17 mouse cellular contexts compared by ENCODE assay signal in the genomic region with DNA sequence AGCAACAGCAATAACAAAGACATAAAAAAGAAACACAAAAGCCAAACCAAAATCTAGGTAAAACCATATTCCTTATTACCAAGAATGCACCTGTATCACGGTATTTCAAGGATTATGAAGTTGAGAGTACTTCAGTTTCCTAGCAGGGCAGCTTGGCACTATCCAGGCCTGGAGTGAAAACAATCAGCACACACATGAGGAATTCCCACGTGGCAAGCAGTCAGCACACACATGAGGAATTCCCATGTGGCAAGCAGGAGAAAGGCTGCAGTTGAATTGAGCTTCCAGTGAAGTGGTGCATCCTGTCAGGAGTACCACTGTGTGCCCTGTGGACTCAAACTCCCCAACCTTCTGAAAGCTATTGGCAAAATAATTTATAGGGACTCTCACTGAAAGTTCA.
"Had no signal": no experiment of that assay in that cellular context is flagged by ENCODE, and none has a peak within 500 bp of the region (broad histone marks: within the 10 kb centered on the region; RNA-seq: fewer than 3 reads in every experiment).

No protein-coding gene starts in this region.

- H3K27me3 ChIP-seq: midbrain, embryonic 13.5 days; midbrain, embryonic 15.5 days; neural tube, embryonic 12.5 days; stomach, embryonic 15.5 days had no signal

- H3K4me2 ChIP-seq: liver, embryonic 11.5 days; liver, embryonic 13.5 days; liver, embryonic 15.5 days; midbrain, embryonic 11.5 days; midbrain, embryonic 13.5 days; midbrain, embryonic 15.5 days; neural tube, embryonic 12.5 days; stomach, embryonic 15.5 days had no signal

- H3K36me3 ChIP-seq: liver, embryonic 13.5 days; liver, embryonic 15.5 days; midbrain, embryonic 13.5 days; midbrain, embryonic 15.5 days; neural tube, embryonic 12.5 days; stomach, embryonic 15.5 days had no signal

- ATAC-seq: liver, postnatal 0 days; midbrain, embryonic 13.5 days; midbrain, embryonic 15.5 days had no signal

- H3K4me3 ChIP-seq: liver, embryonic 13.5 days; liver, embryonic 15.5 days; megakaryocyte, embryonic 14.5 days; midbrain, embryonic 13.5 days; midbrain, embryonic 15.5 days; neural tube, embryonic 12.5 days; stomach, embryonic 15.5 days had no signal

- DNase-seq: liver; liver, embryonic 13.5 days; liver, postnatal 0 days; right cerebral cortex, postnatal 14 days; thymus, adult 2 months; thymus, postnatal 25 days; thymus, postnatal 4 days had no signal

- H3K9ac ChIP-seq: liver, embryonic 13.5 days; liver, embryonic 15.5 days; liver, postnatal 0 days; midbrain, embryonic 13.5 days; midbrain, embryonic 15.5 days; neural tube, embryonic 12.5 days; stomach, embryonic 15.5 days had no signal

- H3K27ac ChIP-seq: liver, embryonic 13.5 days; liver, embryonic 15.5 days; macrophage; midbrain, embryonic 13.5 days; midbrain, embryonic 15.5 days; neural tube, embryonic 12.5 days; stomach, embryonic 15.5 days; stomach, postnatal 0 days had no signal

- H3K9me3 ChIP-seq: liver, embryonic 13.5 days; liver, embryonic 15.5 days; megakaryocyte, embryonic 14.5 days; midbrain, embryonic 13.5 days; midbrain, embryonic 15.5 days; neural tube, embryonic 12.5 days; stomach, embryonic 15.5 days had no signal
